Mouse (Mus musculus) liver, postnatal 0 days (tissue): ENCODE data around the gene Slc25a43.

Experiments used
- CTCF ChIP-seq: sonication (generic); IDR thresholded peaks from 2 replicates; pipeline ENCODE4 v1.5.1; 2016; ENCODE audit warnings: antibody characterized with exemption, low read depth
- EP300 ChIP-seq: IDR thresholded peaks from 2 replicates; pipeline ENCODE4 v1.6.1; 2016; ENCODE audit warnings: antibody characterized with exemption, low read depth, mild to moderate bottlenecking

GRCm38 (mm10) chrX:36794571-36794970 is 51.1 kb downstream of the Slc25a43 start:
- TF ChIP-seq CTCF = no peak
- no peak for TF ChIP-seq EP300
